Comparison of ENCODE assay signal across 9 mouse cellular contexts in the genomic region with DNA sequence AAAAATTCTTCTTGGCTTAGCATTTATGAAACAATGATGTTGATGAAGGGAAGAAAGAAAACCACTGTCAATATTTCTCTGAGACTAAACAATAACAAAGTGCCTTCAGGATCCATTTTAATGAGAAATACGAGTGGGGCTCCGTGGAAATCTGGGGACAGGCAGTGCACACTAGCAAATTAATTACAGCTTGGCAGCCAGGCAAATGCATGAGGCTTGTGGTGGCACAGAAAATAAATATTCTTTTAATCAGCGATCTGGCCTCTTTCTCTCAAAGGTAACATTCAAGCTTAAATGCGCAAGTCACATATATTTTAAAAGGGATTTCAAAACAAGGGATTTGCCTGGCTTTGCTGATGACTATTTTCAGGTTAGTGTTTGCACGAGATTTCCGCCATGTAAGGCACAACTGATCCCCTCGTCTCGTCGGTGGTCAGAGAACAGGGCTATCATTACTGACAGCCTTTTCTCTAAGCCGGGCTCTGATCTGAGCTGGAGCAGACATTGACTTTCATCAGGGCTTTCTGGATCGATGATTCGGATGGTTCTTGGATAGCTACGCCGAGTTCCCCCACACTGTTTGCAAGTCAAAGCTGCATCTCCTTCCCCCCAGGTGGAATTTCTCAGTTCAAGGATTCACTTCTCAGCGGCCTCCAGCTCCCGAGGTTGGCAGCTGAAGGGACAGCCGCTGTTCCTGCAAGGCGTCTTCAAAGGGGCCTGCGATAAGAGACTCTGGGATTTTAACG.
DNase-seq lines count a peak whose midpoint lies in the region; ATAC-seq lines count a peak whose summit lies in the region.
"Had no signal": no experiment of that assay in that cellular context is flagged by ENCODE, and none has a peak within 500 bp of the region (broad histone marks: within the 10 kb centered on the region; RNA-seq: fewer than 3 reads in every experiment).

No protein-coding gene starts in this region.

- WGBS in liver, embryonic 11.5 days, result 24% methylated on average over 20 of the region's 20 CpGs
- 20% methylated on average over 20 of the region's 20 CpGs for WGBS in intestine, embryonic 16.5 days

- H3K4me1 ChIP-seq in liver, embryonic 11.5 days (replicated peaks; ENCODE audit: control insufficient read depth, insufficient read depth, low read length), result no peaks in the 10 kb centered on the region
- peaks cover 5% of the 10 kb centered on the region; the same call in 1 of the 2 replicates for H3K4me1 ChIP-seq in intestine, embryonic 16.5 days (ENCODE audit: control insufficient read depth, insufficient read depth, low read length)
- H3K4me1 ChIP-seq: liver, embryonic 15.5 days had no signal

- no peaks in the 10 kb centered on the region for H3K27me3 ChIP-seq in liver, embryonic 11.5 days (replicated peaks; ENCODE audit: control insufficient read depth, insufficient read depth, low read length)
- no peaks in the 10 kb centered on the region for H3K27me3 ChIP-seq in intestine, embryonic 16.5 days (replicated peaks; ENCODE audit: control insufficient read depth, insufficient read depth, low read length)
- H3K27me3 ChIP-seq: liver, embryonic 15.5 days had no signal

- ATAC-seq in liver, embryonic 11.5 days (replicated peaks; ENCODE audit: low FRiP score), result no peak
- no peak for ATAC-seq in intestine, embryonic 16.5 days

- H3K27ac ChIP-seq in liver, embryonic 11.5 days (ENCODE audit: low read depth, low read length), result no peak overlapping the region
- no peak overlapping the region for H3K27ac ChIP-seq in intestine, embryonic 16.5 days (ENCODE audit: low read length)
- H3K27ac ChIP-seq: liver, embryonic 15.5 days had no signal

- H3K9ac ChIP-seq in liver, embryonic 11.5 days (ENCODE audit: low read depth, low read length), result no peak overlapping the region
- H3K9ac ChIP-seq in intestine, embryonic 16.5 days (ENCODE audit: low read depth, low read length), result no peak overlapping the region
- H3K9ac ChIP-seq: liver, embryonic 15.5 days had no signal

- no peaks in the 10 kb centered on the region for H3K9me3 ChIP-seq in liver, embryonic 11.5 days (ENCODE audit: control insufficient read depth, low read length)
- no peaks in the 10 kb centered on the region for H3K9me3 ChIP-seq in intestine, embryonic 16.5 days (ENCODE audit: control insufficient read depth, low read length)

- H3K4me2 ChIP-seq in liver, embryonic 11.5 days, result peak overlapping the region; percentile 40
- peak overlapping the region; percentile 32 for H3K4me2 ChIP-seq in intestine, embryonic 16.5 days (ENCODE audit: low read depth, low read length)
- H3K4me2 ChIP-seq: liver, embryonic 15.5 days had no signal

- H3K4me3 ChIP-seq in liver, embryonic 11.5 days (ENCODE audit: low read depth, low read length), result peak overlapping the region; percentile 14; the same call in 1 of the 2 replicates
- no peak overlapping the region for H3K4me3 ChIP-seq in intestine, embryonic 16.5 days (ENCODE audit: low read length)
- H3K4me3 ChIP-seq: liver, embryonic 15.5 days had no signal

- H3K36me3 ChIP-seq in liver, embryonic 11.5 days (ENCODE audit: control insufficient read depth, insufficient read depth, low read length), result no peaks in the 10 kb centered on the region
- H3K36me3 ChIP-seq in intestine, embryonic 16.5 days (ENCODE audit: control insufficient read depth, insufficient read depth, low read length), result no peaks in the 10 kb centered on the region
- H3K36me3 ChIP-seq: liver, embryonic 15.5 days had no signal

- peak; percentile 18 for DNase-seq in adrenal gland, adult 2 months
- DNase-seq in adrenal gland, adult 8-10 months, result no peak
- DNase-seq in liver, embryonic 11.5 days (ENCODE audit: low spot score), result no peak
- DNase-seq in liver, result no peak
- DNase-seq in neural tube, embryonic 10.5 days (ENCODE audit: extremely low spot score, low spot score), result peak; percentile 25
- no peak for DNase-seq in thymus, postnatal 0 days (ENCODE audit: low spot score)
- no peak for DNase-seq in kidney, postnatal 36 days

Comparison
In these comparisons a context has a peak if more than half of its experiments do, and no peak if none do; other contexts are left out.
1. DNase-seq: peak in adrenal gland, adult 2 months (single experiment) and neural tube, embryonic 10.5 days (single experiment); none in adrenal gland, adult 8-10 months (single experiment), liver, embryonic 11.5 days (single experiment), liver (single experiment), thymus, postnatal 0 days (single experiment) and kidney, postnatal 36 days (0 of 2).